In the genomic region with DNA sequence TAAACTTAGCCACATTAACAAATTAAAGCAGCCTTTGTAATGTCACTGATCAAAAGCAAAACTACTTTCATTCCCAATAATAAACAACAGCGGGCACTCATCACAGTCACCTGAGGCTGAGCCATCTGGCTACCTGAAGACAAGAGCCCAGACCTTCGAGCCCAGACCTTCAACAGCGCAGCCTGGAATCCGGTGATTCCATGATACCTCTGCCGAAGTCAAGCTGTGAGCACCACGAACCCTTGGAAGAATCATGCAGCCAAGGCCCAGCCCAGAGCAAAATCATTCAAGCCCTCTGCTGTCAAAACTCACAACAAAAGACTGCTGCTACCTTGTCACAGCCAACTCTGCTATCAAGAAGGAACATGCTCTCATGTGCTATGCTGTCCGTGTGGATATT, we compare ENCODE assay signal across 24 mouse cellular contexts. TPM values are rescaled to one million over a fixed set of nuclear protein-coding genes. Genes with fewer than 3 reads are reported as not detected.
DNase-seq lines count a peak whose midpoint lies in the region; ATAC-seq and TF ChIP-seq lines count a peak whose summit lies in the region.
"Had no signal": no experiment of that assay in that cellular context is flagged by ENCODE, and none has a peak within 500 bp of the region (broad histone marks: within the 10 kb centered on the region; RNA-seq: fewer than 3 reads in every experiment).

No protein-coding gene starts in this region.

- TF ChIP-seq CTCF in heart, adult 2 months (IDR thresholded peaks at IDR 0.05): no peak
- no peak for TF ChIP-seq CTCF in cerebellum, adult 2 months (IDR thresholded peaks at IDR 0.05; ENCODE audit: borderline replicate concordance, insufficient read depth, low read depth, low read length)

- no peak overlapping the region for H3K4me2 ChIP-seq in midbrain, embryonic 14.5 days (ENCODE audit: low read length)
- no peak overlapping the region for H3K4me2 ChIP-seq in neural tube, embryonic 15.5 days
- H3K4me2 ChIP-seq: forebrain, embryonic 13.5 days; heart, embryonic 11.5 days; heart, embryonic 15.5 days; hindbrain, embryonic 13.5 days had no signal

- no peaks in the 10 kb centered on the region for H3K9me3 ChIP-seq in heart, embryonic 10.5 days
- no peaks in the 10 kb centered on the region for H3K9me3 ChIP-seq in midbrain, embryonic 14.5 days (ENCODE audit: control insufficient read depth, low read length)
- no peaks in the 10 kb centered on the region for H3K9me3 ChIP-seq in neural tube, embryonic 15.5 days (replicated peaks)
- H3K9me3 ChIP-seq: embryonic facial prominence, embryonic 10.5 days; forebrain, embryonic 13.5 days; heart, embryonic 15.5 days; hindbrain, embryonic 13.5 days had no signal

- DNase-seq in heart, embryonic 10.5 days (ENCODE audit: low spot score): peak; percentile 58
- DNase-seq in heart, adult 2 months: no peak
- DNase-seq in cerebellum, adult 2 months: peak; percentile 35 to 58
- DNase-seq in cerebellum, postnatal 10 days: peak; percentile 37 to 63
- DNase-seq in testis, postnatal 14 days (ENCODE audit: low spot score): no peak
- DNase-seq in midbrain, embryonic 14.5 days: no peak
- DNase-seq: adrenal gland, postnatal 14 days; gastrocnemius, postnatal 10 days; heart, postnatal 14 days; kidney, adult 11 months had no signal

- no peaks in the 10 kb centered on the region for H3K27me3 ChIP-seq in heart, embryonic 10.5 days (ENCODE audit: insufficient read depth, poor library complexity, severe bottlenecking)
- H3K27me3 ChIP-seq in heart, adult 2 months (ENCODE audit: control insufficient read depth, insufficient read depth, low read length): no peaks in the 10 kb centered on the region
- H3K27me3 ChIP-seq in cerebellum, adult 2 months (ENCODE audit: control insufficient read depth, insufficient read depth, low read length): no peaks in the 10 kb centered on the region
- H3K27me3 ChIP-seq in midbrain, embryonic 14.5 days (ENCODE audit: control insufficient read depth, insufficient read depth, low read length): no peaks in the 10 kb centered on the region
- no peaks in the 10 kb centered on the region for H3K27me3 ChIP-seq in neural tube, embryonic 15.5 days (replicated peaks)
- H3K27me3 ChIP-seq: CH12.LX; forebrain, embryonic 13.5 days; heart, embryonic 15.5 days; hindbrain, embryonic 13.5 days; Patski had no signal

- no peak overlapping the region for H3K27ac ChIP-seq in heart, embryonic 10.5 days
- no peak overlapping the region for H3K27ac ChIP-seq in heart, adult 2 months
- no peak overlapping the region for H3K27ac ChIP-seq in cerebellum, adult 2 months (ENCODE audit: insufficient read depth, low read length)
- no peak overlapping the region for H3K27ac ChIP-seq in midbrain, embryonic 14.5 days (replicated peaks; ENCODE audit: low read depth, low read length)
- no peak overlapping the region for H3K27ac ChIP-seq in neural tube, embryonic 15.5 days (replicated peaks)
- H3K27ac ChIP-seq: embryonic facial prominence, embryonic 10.5 days; forebrain, embryonic 13.5 days; heart, embryonic 15.5 days; hindbrain, embryonic 13.5 days; hindbrain, postnatal 0 days had no signal

- no peak for ATAC-seq in midbrain, embryonic 14.5 days (ENCODE audit: low FRiP score, low TSS enrichment)
- no peak for ATAC-seq in neural tube, embryonic 15.5 days (ENCODE audit: low FRiP score)
- ATAC-seq: activated CD4-positive, CD25-positive, alpha-beta regulatory T cell, adult 4 months; forebrain, embryonic 13.5 days; hindbrain, postnatal 0 days; Patski had no signal

- H3K79me2 ChIP-seq in heart, adult 2 months (replicated peaks; ENCODE audit: control insufficient read depth, insufficient read depth, low read length): no peaks in the 10 kb centered on the region

- 89% methylated on average over 7 of the region's 7 CpGs for WGBS in heart, embryonic 10.5 days
- WGBS in heart, adult 2 months: 79% methylated on average over 7 of the region's 7 CpGs
- WGBS in cerebellum, adult 2 months: 18% methylated on average over 7 of the region's 7 CpGs
- 93% methylated on average over 7 of the region's 7 CpGs for WGBS in midbrain, embryonic 14.5 days
- 92% methylated on average over 7 of the region's 7 CpGs for WGBS in neural tube, embryonic 15.5 days

- intact Hi-C loops in heart, adult 2 months (cut with DNase I): loop anchor here (10.0 kb wide), 1 partner anchor 147 kb away; no protein-coding TSS in a partner anchor

- no peaks in the 10 kb centered on the region for H3K36me3 ChIP-seq in heart, embryonic 10.5 days
- no peaks in the 10 kb centered on the region; the same call in 1 of the 2 replicates for H3K36me3 ChIP-seq in heart, adult 2 months (ENCODE audit: control insufficient read depth, insufficient read depth, low read length)
- no peaks in the 10 kb centered on the region for H3K36me3 ChIP-seq in midbrain, embryonic 14.5 days (ENCODE audit: control insufficient read depth, insufficient read depth, low read length)
- no peaks in the 10 kb centered on the region for H3K36me3 ChIP-seq in neural tube, embryonic 15.5 days
- H3K36me3 ChIP-seq: embryonic facial prominence, embryonic 10.5 days; heart, embryonic 15.5 days; hindbrain, embryonic 13.5 days had no signal

- H3K4me1 ChIP-seq in heart, embryonic 10.5 days: no peaks in the 10 kb centered on the region
- no peaks in the 10 kb centered on the region; the same call in 1 of the 2 replicates for H3K4me1 ChIP-seq in heart, adult 2 months (ENCODE audit: control insufficient read depth, insufficient read depth, low read length)
- peaks cover 15% of the 10 kb centered on the region for H3K4me1 ChIP-seq in cerebellum, adult 2 months (ENCODE audit: control insufficient read depth, insufficient read depth, low read length)
- H3K4me1 ChIP-seq in midbrain, embryonic 14.5 days (ENCODE audit: control insufficient read depth, insufficient read depth, low read length): no peaks in the 10 kb centered on the region
- H3K4me1 ChIP-seq in neural tube, embryonic 15.5 days: no peaks in the 10 kb centered on the region
- H3K4me1 ChIP-seq: embryonic facial prominence, embryonic 10.5 days; forebrain, embryonic 13.5 days; hindbrain, embryonic 13.5 days had no signal

- H3K9ac ChIP-seq in heart, adult 2 months (ENCODE audit: low read depth, low read length): no peak overlapping the region
- no peak overlapping the region for H3K9ac ChIP-seq in midbrain, embryonic 14.5 days (replicated peaks; ENCODE audit: low read length)
- H3K9ac ChIP-seq in neural tube, embryonic 15.5 days (replicated peaks): no peak overlapping the region
- H3K9ac ChIP-seq: forebrain, embryonic 13.5 days; heart, embryonic 15.5 days; hindbrain, embryonic 13.5 days had no signal

- TF ChIP-seq EP300 in heart, adult 2 months (IDR thresholded peaks at IDR 0.05; ENCODE audit: insufficient read depth, low read depth, low read length): no peak

- no peak for TF ChIP-seq POLR2A in heart, adult 2 months (IDR thresholded peaks at IDR 0.05; ENCODE audit: insufficient read depth, low read depth, low read length)
- no peak for TF ChIP-seq POLR2A in cerebellum, adult 2 months (IDR thresholded peaks at IDR 0.05; ENCODE audit: borderline replicate concordance, insufficient read depth, low read length)

- H3K4me3 ChIP-seq in heart, embryonic 10.5 days: no peak overlapping the region
- H3K4me3 ChIP-seq in heart, adult 2 months: no peak overlapping the region
- H3K4me3 ChIP-seq in cerebellum, adult 2 months (replicated peaks; ENCODE audit: insufficient read depth, low read depth, low read length): no peak overlapping the region
- H3K4me3 ChIP-seq in midbrain, embryonic 14.5 days (replicated peaks; ENCODE audit: low read depth, low read length): no peak overlapping the region
- no peak overlapping the region for H3K4me3 ChIP-seq in neural tube, embryonic 15.5 days (replicated peaks)
- H3K4me3 ChIP-seq: embryonic facial prominence, embryonic 10.5 days; forebrain, embryonic 13.5 days; heart, embryonic 15.5 days; hindbrain, embryonic 13.5 days had no signal

RNA-seq across cellular contexts. Expression of a gene that starts 47.2 kb away (rescaled TPM):
- polyA plus RNA-seq in heart, embryonic 10.5 days (2016; fragmentation: Nextera tagmentation; extraction: Ambion mirVana): not detected in 2 replicates
- total RNA-seq in heart, adult 2 months (2021): not detected
- polyA plus RNA-seq in heart, adult 2 months (2012; rRNA removed): not detected in 2 replicates
- polyA plus RNA-seq in cerebellum, adult 2 months (2012; rRNA removed): not detected in 2 replicates
- polyA plus RNA-seq in midbrain, embryonic 14.5 days (2014; fragmentation: Nextera tagmentation; extraction: Ambion mirVana): not detected in 2 replicates
- polyA plus RNA-seq in neural tube, embryonic 15.5 days (2015; fragmentation: Nextera tagmentation; extraction: Ambion mirVana): not detected in 2 replicates
- total RNA-seq: adrenal gland, adult 18-20 months; adrenal gland, postnatal 14 days; CH12.LX; gastrocnemius, postnatal 10 days; heart, postnatal 14 days; hematopoietic stem cell, adult 5-6 weeks; hindbrain, postnatal 0 days had no signal
- polyA plus RNA-seq: activated CD4-positive, CD25-positive, alpha-beta regulatory T cell, adult 4 months; embryonic facial prominence, embryonic 10.5 days; forebrain, embryonic 13.5 days; heart, embryonic 11.5 days; heart, embryonic 15.5 days; hindbrain, embryonic 13.5 days; hindbrain, postnatal 0 days; intestine, embryonic 14.5 days; kidney, embryonic 14.5 days; Patski had no signal

Comparison
In these comparisons a context has a peak if more than half of its experiments do, and no peak if none do; other contexts are left out.
1. DNase-seq: peak in heart, embryonic 10.5 days (single experiment), cerebellum, adult 2 months (2 of 2) and cerebellum, postnatal 10 days (2 of 2); none in heart, adult 2 months (0 of 2), testis, postnatal 14 days (single experiment) and midbrain, embryonic 14.5 days (single experiment).